Mouse (Mus musculus) heart, postnatal 0 days (tissue): ENCODE measurements at regions not wholly inside any gene's neighbourhood (a gene's known extent, or its start where the extent isn't known, plus 50 kb on each side); places are given as distances from the start of the nearest gene placed in this dataset.

Source experiments
- ATAC-seq: fragments of 200-750 bp; cut with Nextera tagmentation; 2 replicates; pipeline ENCODE4 v1.8.0; 2017; ENCODE audit warnings: low read depth, moderate number of reproducible peaks, moderate library complexity; ENCODE audit not compliant: insufficient read depth
- DNase-seq: peaks from one replicate; pipeline ENCODE4 v3.0.0-alpha.2; 2016; ENCODE audit warnings: low spot score
- H3K27ac ChIP-seq: fragments of 300-500 bp; sonication (generic); 2 replicates; pipeline ENCODE4 v1.5.1; 2014; ENCODE audit warnings: low read depth, mild to moderate bottlenecking
- H3K27me3 ChIP-seq: fragments of 300-500 bp; sonication (generic); 2 replicates; pipeline ENCODE4 v1.6.1; 2014; ENCODE audit warnings: low read length, mixed read lengths; ENCODE audit not compliant: control insufficient read depth, insufficient read depth
- H3K36me3 ChIP-seq: fragments of 300-500 bp; sonication (generic); replicated peaks from 2 replicates; pipeline ENCODE4 v1.6.1; 2014; ENCODE audit warnings: low read length, mixed read lengths; ENCODE audit not compliant: control insufficient read depth, insufficient read depth
- H3K4me1 ChIP-seq: fragments of 300-500 bp; sonication (generic); 2 replicates; pipeline ENCODE4 v1.6.1; 2014; ENCODE audit warnings: antibody characterized with exemption; ENCODE audit not compliant: control insufficient read depth, insufficient read depth
- H3K4me2 ChIP-seq: fragments of 300-500 bp; sonication (generic); 2 replicates; pipeline ENCODE4 v1.6.1; 2014; ENCODE audit warnings: low read depth, mild to moderate bottlenecking, low read length, moderate library complexity
- H3K4me3 ChIP-seq: fragments of 300-500 bp; sonication (generic); 2 replicates; pipeline ENCODE4 v1.5.1; 2014; ENCODE audit warnings: low read depth, low read length
- H3K9ac ChIP-seq: fragments of 300-500 bp; sonication (generic); replicated peaks from 2 replicates; pipeline ENCODE4 v1.6.1; 2014; ENCODE audit warnings: low read depth, low read length, mixed read lengths
- H3K9me3 ChIP-seq: fragments of 300-500 bp; sonication (generic); replicated peaks from 2 replicates; pipeline ENCODE4 v1.6.1; 2016; ENCODE audit warnings: low read length; ENCODE audit not compliant: control insufficient read depth
- CTCF ChIP-seq: IDR thresholded peaks from 2 replicates; pipeline ENCODE4 v1.5.1; 2016; ENCODE audit warnings: antibody characterized with exemption, control low read depth, low read depth
- EP300 ChIP-seq: IDR thresholded peaks from 2 replicates; pipeline ENCODE4 v1.6.1; 2016; ENCODE audit warnings: antibody characterized with exemption, low read depth
- WGBS: fragments of 180-500 bp; shearing (Covaris S2); extraction: QIAGEN DNeasy Blood & Tissue Kit; methylation state at CpG from one replicate; pipeline ENCODE4 v1.1.7; 2014; 5-methylcytosine and 5-hydroxymethylcytosine counted together

- no peaks in the 10 kb centered on the region for H3K36me3 ChIP-seq
- no peaks in the 10 kb centered on the region for H3K27me3 ChIP-seq
- no peak overlapping the region for H3K9ac ChIP-seq
- H3K9me3 ChIP-seq, result no peaks in the 10 kb centered on the region
- H3K27ac ChIP-seq, result no peak overlapping the region
- WGBS, result 73% methylated on average over 7 of the region's 7 CpGs
- no peak overlapping the region for H3K4me3 ChIP-seq
- no peaks in the 10 kb centered on the region for H3K4me1 ChIP-seq
- ATAC-seq (no peak), DNase-seq (no peak)
- no peak overlapping the region for H3K4me2 ChIP-seq
- TF ChIP-seq CTCF (no peak), EP300 (no peak)
Measured at GRCm38 (mm10) chr16:39379959-39380358, 487.5 kb downstream of the Igsf11 start.

GRCm38 (mm10) chr16:39389943-39390342, 497.5 kb downstream of the Igsf11 start:
- Histone ChIP-seq H3K36me3 (no peaks in the 10 kb centered on the region), H3K4me1 (no peaks in the 10 kb centered on the region), H3K4me2 (no peak overlapping the region), H3K4me3 (no peak overlapping the region), H3K9me3 (no peaks in the 10 kb centered on the region), H3K27ac (no peak overlapping the region), H3K27me3 (no peaks in the 10 kb centered on the region), H3K9ac (no peak overlapping the region)
- no peak for DNase-seq
- no peak for TF ChIP-seq CTCF
- TF ChIP-seq EP300, result no peak
- WGBS, result 57% methylated on average over 5 of the region's 5 CpGs
- no peak for ATAC-seq

- 68% methylated on average over 3 of the region's 3 CpGs for WGBS
- DNase-seq, result no peak
- Histone ChIP-seq H3K4me2 (no peak overlapping the region), H3K27me3 (no peaks in the 10 kb centered on the region), H3K9me3 (no peaks in the 10 kb centered on the region), H3K9ac (no peak overlapping the region), H3K27ac (no peak overlapping the region), H3K36me3 (no peaks in the 10 kb centered on the region), H3K4me3 (no peak overlapping the region), H3K4me1 (no peaks in the 10 kb centered on the region)
- no peak for TF ChIP-seq EP300
- TF ChIP-seq CTCF, result no peak
- no peak for ATAC-seq
Measured at GRCm38 (mm10) chr16:39390626-39391025, 498.2 kb downstream of the Igsf11 start.

- H3K27me3 ChIP-seq, result no peaks in the 10 kb centered on the region
- H3K4me3 ChIP-seq, result no peak overlapping the region
- no peaks in the 10 kb centered on the region for H3K4me1 ChIP-seq
- ATAC-seq (no peak), DNase-seq (no peak)
- no peaks in the 10 kb centered on the region for H3K36me3 ChIP-seq
- no peak for TF ChIP-seq EP300
- no peak for TF ChIP-seq CTCF
- WGBS, result 63% methylated on average over 4 of the region's 4 CpGs
- H3K4me2 ChIP-seq, result no peak overlapping the region
- no peak overlapping the region for H3K9ac ChIP-seq
- H3K9me3 ChIP-seq, result no peaks in the 10 kb centered on the region
- no peak overlapping the region for H3K27ac ChIP-seq
Measured at GRCm38 (mm10) chr16:39402101-39402749, 509.8 kb downstream of the Igsf11 start.

- 92% methylated on average over 1 of the region's 1 CpGs for WGBS
- Histone ChIP-seq H3K9me3 (no peaks in the 10 kb centered on the region), H3K4me2 (no peak overlapping the region), H3K27ac (no peak overlapping the region), H3K36me3 (no peaks in the 10 kb centered on the region), H3K27me3 (no peaks in the 10 kb centered on the region), H3K9ac (no peak overlapping the region), H3K4me1 (no peaks in the 10 kb centered on the region), H3K4me3 (no peak overlapping the region)
- DNase-seq, result no peak
- no peak for TF ChIP-seq EP300
- TF ChIP-seq CTCF, result no peak
- no peak for ATAC-seq
Measured at GRCm38 (mm10) chr16:39431581-39431980, 539.1 kb downstream of the Igsf11 start.

GRCm38 (mm10) chr16:39445740-39446139, 538.4 kb upstream of the Lsamp start:
- no peaks in the 10 kb centered on the region for H3K9me3 ChIP-seq
- H3K4me3 ChIP-seq, result no peak overlapping the region
- ATAC-seq (no peak), DNase-seq (no peak)
- no peaks in the 10 kb centered on the region for H3K36me3 ChIP-seq
- no peak overlapping the region for H3K4me2 ChIP-seq
- H3K4me1 ChIP-seq, result no peaks in the 10 kb centered on the region
- TF ChIP-seq CTCF, result no peak
- no peak for TF ChIP-seq EP300
- no peak overlapping the region for H3K27ac ChIP-seq
- H3K9ac ChIP-seq, result no peak overlapping the region
- H3K27me3 ChIP-seq, result no peaks in the 10 kb centered on the region
- 53% methylated on average over 2 of the region's 2 CpGs for WGBS
